Comparison of ENCODE assay signal across 27 mouse cellular contexts in genomic region chr5:147125542-147126185, GRCm38 (mm10).
"Had no signal": no experiment of that assay in that cellular context is flagged by ENCODE, and none has a peak within 500 bp of the region (broad histone marks: within the 10 kb centered on the region; RNA-seq: fewer than 3 reads in every experiment).

No protein-coding gene starts in this region.

- H3K9me3 ChIP-seq: limb, embryonic 15.5 days; lung, embryonic 15.5 days; midbrain, embryonic 13.5 days; midbrain, embryonic 15.5 days had no signal

- H3K4me3 ChIP-seq: limb, embryonic 10.5 days; limb, embryonic 12.5 days; limb, embryonic 13.5 days; limb, embryonic 15.5 days; liver, embryonic 12.5 days; liver, embryonic 13.5 days; liver, embryonic 15.5 days; lung, embryonic 15.5 days; megakaryocyte, embryonic 14.5 days; midbrain, embryonic 10.5 days; midbrain, embryonic 12.5 days; midbrain, embryonic 13.5 days; midbrain, embryonic 15.5 days; myocyte had no signal

- H3K9ac ChIP-seq: limb, embryonic 12.5 days; limb, embryonic 13.5 days; limb, embryonic 15.5 days; liver, embryonic 12.5 days; liver, embryonic 13.5 days; liver, embryonic 14.5 days; liver, embryonic 15.5 days; liver, postnatal 0 days; lung, embryonic 14.5 days; lung, embryonic 15.5 days; midbrain, embryonic 12.5 days; midbrain, embryonic 13.5 days; midbrain, embryonic 15.5 days had no signal

- DNase-seq: left cerebral cortex, postnatal 4 days; liver; liver, embryonic 13.5 days; liver, postnatal 0 days; lung, adult 18-20 months; lung, adult 2 months; lung, embryonic 14.5 days; lung, postnatal 10 days; lung, postnatal 14 days; lung, postnatal 36 days; lung, postnatal 4 days; midbrain, embryonic 14.5 days had no signal

- H3K36me3 ChIP-seq: limb, embryonic 10.5 days; limb, embryonic 12.5 days; limb, embryonic 13.5 days; limb, embryonic 15.5 days; liver, embryonic 12.5 days; liver, embryonic 13.5 days; liver, embryonic 15.5 days; lung, embryonic 15.5 days; midbrain, embryonic 10.5 days; midbrain, embryonic 12.5 days; midbrain, embryonic 13.5 days; midbrain, embryonic 15.5 days had no signal

- H3K27me3 ChIP-seq: limb, embryonic 13.5 days; limb, embryonic 15.5 days; liver, embryonic 13.5 days; liver, embryonic 15.5 days; lung, embryonic 15.5 days had no signal

- H3K27ac ChIP-seq: limb, embryonic 10.5 days; limb, embryonic 12.5 days; limb, embryonic 13.5 days; limb, embryonic 15.5 days; liver, embryonic 12.5 days; liver, embryonic 13.5 days; liver, embryonic 14.5 days; liver, embryonic 15.5 days; lung, embryonic 15.5 days; macrophage; midbrain, embryonic 10.5 days; midbrain, embryonic 12.5 days; midbrain, embryonic 13.5 days; midbrain, embryonic 15.5 days had no signal

- H3K4me1 ChIP-seq: limb, embryonic 12.5 days; liver, embryonic 12.5 days; liver, embryonic 15.5 days; lung, embryonic 15.5 days; megakaryocyte, embryonic 14.5 days; midbrain, embryonic 15.5 days had no signal
